Mouse (Mus musculus) midbrain, postnatal 0 days (tissue): ENCODE measurements around the gene Ptpn20. TPM values are rescaled to one million over a fixed set of nuclear protein-coding genes. Genes with fewer than 3 reads are reported as not detected.

Source experiments
- ATAC-seq: fragments of 200-750 bp; cut with Nextera tagmentation; 2 replicates; pipeline ENCODE4 v1.8.0; 2017; ENCODE audit warnings: moderate number of reproducible peaks, mild to moderate bottlenecking, moderate TSS enrichment, moderate library complexity; ENCODE audit not compliant: low FRiP score
- DNase-seq: peaks from one replicate; pipeline ENCODE4 v3.0.0-alpha.2; 2015; ENCODE audit warnings: low spot score
- H3K27ac ChIP-seq: fragments of 300-500 bp; sonication (generic); 2 replicates; pipeline ENCODE4 v1.5.1; 2014; ENCODE audit warnings: low read depth, mild to moderate bottlenecking, low read length, mixed read lengths
- H3K27me3 ChIP-seq: fragments of 300-500 bp; sonication (generic); 2 replicates; pipeline ENCODE4 v1.6.1; 2014; ENCODE audit warnings: low read length, control low read depth, mixed read lengths; ENCODE audit not compliant: insufficient read depth
- H3K36me3 ChIP-seq: fragments of 300-500 bp; sonication (generic); 2 replicates; pipeline ENCODE4 v1.6.1; 2014; ENCODE audit warnings: low read length, control low read depth, mixed read lengths; ENCODE audit not compliant: insufficient read depth
- H3K4me1 ChIP-seq: fragments of 300-500 bp; sonication (generic); 2 replicates; pipeline ENCODE4 v1.6.1; 2014; ENCODE audit warnings: mild to moderate bottlenecking, control low read depth, antibody characterized with exemption, low read length, mixed read lengths; ENCODE audit not compliant: insufficient read depth
- H3K4me2 ChIP-seq: fragments of 300-500 bp; sonication (generic); 2 replicates; pipeline ENCODE4 v1.6.1; 2014; ENCODE audit warnings: low read depth, mild to moderate bottlenecking, low read length, mixed read lengths; ENCODE audit not compliant: poor library complexity, severe bottlenecking
- H3K4me3 ChIP-seq: fragments of 300-500 bp; sonication (generic); 2 replicates; pipeline ENCODE4 v1.5.1; 2014; ENCODE audit warnings: low read depth, mild to moderate bottlenecking, low read length, moderate library complexity
- H3K9ac ChIP-seq: fragments of 300-500 bp; sonication (generic); replicated peaks from 2 replicates; pipeline ENCODE4 v1.6.1; 2014; ENCODE audit warnings: mild to moderate bottlenecking, low read length, moderate library complexity, mixed read lengths; ENCODE audit not compliant: poor library complexity, severe bottlenecking
- H3K9me3 ChIP-seq: fragments of 300-500 bp; sonication (generic); 2 replicates; pipeline ENCODE4 v1.6.1; 2016; ENCODE audit warnings: low read length, control low read depth
- CTCF ChIP-seq: IDR thresholded peaks from 2 replicates; pipeline ENCODE4 v1.5.1; 2016; ENCODE audit warnings: antibody characterized with exemption, mild to moderate bottlenecking
- WGBS: fragments of 180-500 bp; shearing (Covaris S2); extraction: QIAGEN DNeasy Blood & Tissue Kit; methylation state at CpG from one replicate; pipeline ENCODE4 v1.1.7; 2014; 5-methylcytosine and 5-hydroxymethylcytosine counted together
- polyA plus RNA-seq: library from polyadenylated mRNA; unstranded; fragments of >200 nt; fragmentation: Nextera tagmentation; extraction: Ambion mirVana; gene quantifications from 2 replicates; pipeline ENCODE4 v1.2.1, GENCODE M21; 2015
- total RNA-seq: library from RNA; depleted of rRNA; stranded (reverse); fragments of >200 nt; gene quantifications from 2 replicates; pipeline ENCODE4 v1.2.3, GENCODE M21; 2014; rRNA removed

The Ptpn20 gene
- total and polyA plus RNA-seq, 2 experiments from 2014 or later = 0.17 to 1.2 TPM

DNA sequence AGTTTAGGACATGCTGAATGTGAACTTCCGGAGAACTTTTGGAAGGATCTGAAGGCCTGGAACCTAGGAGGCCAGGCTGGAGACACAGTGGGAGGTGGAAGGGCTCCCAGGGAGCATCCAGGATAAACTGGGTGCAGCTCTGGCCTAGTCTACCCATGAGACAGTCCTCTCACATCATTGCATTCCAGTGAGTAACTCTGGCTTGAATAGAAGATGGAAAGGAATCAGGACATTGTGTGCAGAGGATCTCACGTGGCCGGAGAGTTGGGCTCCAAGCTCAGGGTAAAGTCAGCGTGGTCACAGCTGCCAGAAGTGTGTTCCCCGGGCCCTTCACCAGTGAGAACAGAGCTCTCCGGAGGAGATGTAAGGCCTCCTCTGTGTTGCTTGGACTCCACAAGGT is 91.6 kb downstream of the Ptpn20 start:
- H3K4me1 ChIP-seq = no peaks in the 10 kb centered on the region
- DNase-seq = no peak
- H3K36me3 ChIP-seq = no peaks in the 10 kb centered on the region
- H3K4me3 ChIP-seq = no peak overlapping the region
- no peak for TF ChIP-seq CTCF
- H3K9me3 ChIP-seq = no peaks in the 10 kb centered on the region
- H3K27ac ChIP-seq = no peak overlapping the region
- H3K9ac ChIP-seq = no peak overlapping the region
- 94% methylated on average over 6 of the region's 6 CpGs for WGBS
- no peak for ATAC-seq
- no peaks in the 10 kb centered on the region for H3K27me3 ChIP-seq
- H3K4me2 ChIP-seq = no peak overlapping the region

DNA sequence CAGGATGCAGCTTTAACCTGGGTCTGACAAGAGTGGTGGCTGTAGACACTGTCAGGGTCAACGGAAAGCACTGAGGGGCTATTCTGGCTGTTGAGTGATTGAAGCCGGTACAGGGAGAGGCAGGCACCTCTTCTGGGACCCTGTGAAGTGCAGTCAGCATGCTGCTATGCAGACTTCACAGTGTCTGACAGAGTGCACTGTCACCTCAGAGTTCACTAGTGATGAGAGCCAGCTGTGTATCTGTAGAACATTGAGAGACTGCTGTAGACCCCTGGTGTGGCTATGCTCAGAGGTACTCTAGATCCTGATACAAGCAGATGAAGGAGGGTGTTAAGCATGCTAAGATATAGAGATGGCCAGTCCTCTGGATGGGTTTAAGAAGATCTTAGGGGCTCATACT is 93.8 kb downstream of the Ptpn20 start:
- 76% methylated on average over 2 of the region's 2 CpGs for WGBS
- Histone ChIP-seq H3K4me1 (no peaks in the 10 kb centered on the region), H3K9ac (no peak overlapping the region), H3K9me3 (no peaks in the 10 kb centered on the region), H3K27me3 (no peaks in the 10 kb centered on the region), H3K4me2 (no peak overlapping the region), H3K27ac (no peak overlapping the region), H3K4me3 (no peak overlapping the region), H3K36me3 (no peaks in the 10 kb centered on the region)
- no peak for TF ChIP-seq CTCF
- DNase-seq (no peak), ATAC-seq (no peak)

DNA sequence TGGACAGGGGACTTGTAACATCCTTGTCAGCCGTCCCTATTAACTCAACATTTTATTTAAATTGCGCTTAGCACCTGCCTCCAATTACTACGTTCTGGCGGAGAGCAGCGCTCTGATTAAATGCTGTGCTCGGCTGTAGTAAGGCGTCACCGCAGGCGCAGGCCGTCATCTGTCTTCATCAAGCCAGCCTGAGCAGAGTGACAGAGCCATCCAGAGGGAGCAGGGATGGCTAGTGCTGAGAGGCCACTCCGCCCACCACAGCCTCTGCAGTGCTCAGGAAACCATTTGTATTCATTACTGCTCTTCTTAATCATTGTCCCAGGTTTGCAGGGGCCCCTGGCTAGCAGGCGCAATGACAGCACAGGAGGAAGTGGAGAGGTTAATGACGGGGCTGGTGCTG is 94.7 kb downstream of the Ptpn20 start:
- no peaks in the 10 kb centered on the region for H3K36me3 ChIP-seq
- H3K4me2 ChIP-seq = no peak overlapping the region
- no peaks in the 10 kb centered on the region for H3K27me3 ChIP-seq
- H3K27ac ChIP-seq = no peak overlapping the region
- ATAC-seq (peak; percentile 81; the same call in 1 of the 2 replicates), DNase-seq (peak; percentile 71)
- WGBS = 39% methylated on average over 13 of the region's 13 CpGs
- H3K9ac ChIP-seq = no peak overlapping the region
- no peak for TF ChIP-seq CTCF
- no peaks in the 10 kb centered on the region for H3K4me1 ChIP-seq
- no peaks in the 10 kb centered on the region for H3K9me3 ChIP-seq
- H3K4me3 ChIP-seq = no peak overlapping the region

DNA sequence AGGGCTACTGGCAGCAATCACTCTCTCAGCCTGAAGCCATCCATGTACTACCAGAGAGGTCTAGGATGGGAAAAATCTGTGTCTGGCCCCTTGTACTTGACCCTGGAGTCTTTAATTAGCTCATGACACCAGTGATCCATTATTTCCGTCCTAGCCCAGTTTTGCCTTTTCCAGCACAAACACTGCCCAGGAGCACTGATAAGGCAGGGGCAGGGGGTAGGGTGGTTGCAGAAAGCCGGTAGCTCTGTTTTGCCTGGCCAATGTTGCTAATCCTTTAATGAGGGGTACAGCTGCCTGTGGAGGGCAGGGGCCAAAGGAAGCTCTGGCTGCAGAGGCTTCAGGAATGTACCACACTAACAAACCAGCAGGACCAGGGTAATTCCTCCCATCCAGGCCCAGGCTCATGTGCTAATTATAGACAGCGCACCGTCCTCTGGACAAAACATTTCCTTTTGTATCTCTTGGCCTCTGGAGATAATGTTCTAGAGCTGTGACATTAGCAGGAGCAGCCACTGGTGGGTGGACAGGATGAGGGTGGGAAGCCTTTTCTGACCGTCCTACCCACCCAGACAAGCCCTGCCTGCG is 98.5 kb downstream of the Ptpn20 start:
- Histone ChIP-seq H3K9me3 (no peaks in the 10 kb centered on the region), H3K27me3 (no peaks in the 10 kb centered on the region), H3K9ac (no peak overlapping the region), H3K27ac (no peak overlapping the region), H3K36me3 (no peaks in the 10 kb centered on the region), H3K4me1 (no peaks in the 10 kb centered on the region), H3K4me2 (no peak overlapping the region), H3K4me3 (no peak overlapping the region)
- WGBS = 58% methylated on average over 6 of the region's 6 CpGs
- DNase-seq = no peak
- TF ChIP-seq CTCF = no peak
- no peak for ATAC-seq

DNA sequence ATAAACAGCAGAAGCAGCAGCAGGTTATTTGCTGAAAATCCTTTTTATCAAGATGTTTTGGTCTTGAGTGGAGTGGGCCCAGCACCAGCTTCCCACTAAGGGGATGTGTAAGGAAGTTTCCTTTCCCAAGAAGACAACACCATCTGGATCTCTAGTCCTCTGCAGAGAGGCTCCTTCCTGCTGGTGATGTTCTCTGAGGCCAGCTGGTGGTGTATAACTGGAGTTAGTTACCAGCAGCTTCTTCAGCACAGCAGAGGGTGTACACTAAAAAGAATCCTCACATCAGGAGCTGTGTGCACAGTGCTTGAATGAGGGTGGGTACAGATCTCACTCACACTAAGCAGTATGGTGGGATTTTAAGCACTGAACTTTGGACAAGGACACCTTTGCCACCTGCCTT is 100.0 kb downstream of the Ptpn20 start:
- no peaks in the 10 kb centered on the region for H3K36me3 ChIP-seq
- no peaks in the 10 kb centered on the region for H3K9me3 ChIP-seq
- H3K4me2 ChIP-seq = no peak overlapping the region
- no peaks in the 10 kb centered on the region for H3K4me1 ChIP-seq
- no peak overlapping the region for H3K9ac ChIP-seq
- no peak for TF ChIP-seq CTCF
- ATAC-seq (no peak), DNase-seq (no peak)
- H3K27ac ChIP-seq = no peak overlapping the region
- no peaks in the 10 kb centered on the region for H3K27me3 ChIP-seq
- H3K4me3 ChIP-seq = no peak overlapping the region

Other genes with a start within 250 kb of the Ptpn20 start
- 102 and 106 TPM in 2 replicates for gene Mapk8, start 142.0 kb upstream of the Ptpn20 start, total RNA-seq
- 24.7 and 32.6 TPM in 2 replicates for gene Mapk8, start 142.0 kb upstream of the Ptpn20 start, polyA plus RNA-seq
- 0.71 and 0.76 TPM in 2 replicates for gene Frmpd2, start 117.5 kb upstream of the Ptpn20 start, total RNA-seq
- gene Frmpd2, start 117.5 kb upstream of the Ptpn20 start, polyA plus RNA-seq = 0.63 and 0.73 TPM in 2 replicates